Mouse (Mus musculus) olfactory bulb, adult 2 months (tissue): ENCODE measurements around the gene Col6a2.

Experiments used
- CTCF ChIP-seq: fragments of 200-500 bp; IDR thresholded peaks from 2 replicates; pipeline ENCODE4 v1.5.1; 2012; ENCODE audit warnings: low read depth, mild to moderate bottlenecking, low read length, moderate library complexity; ENCODE audit not compliant: insufficient read depth
- POLR2A ChIP-seq: fragments of 200-500 bp; IDR thresholded peaks from 2 replicates; pipeline ENCODE4 v1.6.1; 2012; ENCODE audit warnings: mild to moderate bottlenecking, low read depth, low read length, moderate library complexity; ENCODE audit not compliant: insufficient read depth

DNA sequence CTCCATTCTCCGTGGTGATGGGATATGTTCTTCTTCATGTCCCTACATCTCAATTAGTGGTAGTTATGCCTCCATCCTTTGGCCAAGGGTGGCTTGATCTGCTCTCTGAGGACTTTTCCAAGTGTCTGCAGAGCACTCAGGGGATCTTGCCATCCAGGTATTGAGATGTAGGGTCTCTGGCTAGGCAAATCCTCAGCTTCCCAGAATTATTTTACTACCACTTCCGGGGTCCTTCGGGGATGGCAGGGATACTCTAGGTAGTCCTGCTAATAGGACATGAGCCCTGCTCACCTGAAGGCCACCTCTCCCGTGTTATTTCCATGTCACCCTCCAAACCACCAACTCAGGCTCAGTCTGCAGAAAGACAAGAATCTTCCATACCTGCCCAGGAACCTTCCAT lies 13.2 kb upstream of the Col6a2 start:
- TF ChIP-seq CTCF (no peak), POLR2A (no peak)
